Mouse (Mus musculus) CD8-positive naive resting alpha-beta T cell, adult 57 days (primary cell): ENCODE measurements around the gene F12. TPM values are rescaled to one million over a fixed set of nuclear protein-coding genes. Genes with fewer than 3 reads are reported as not detected.

Experiments used
- total RNA-seq: library from RNA; stranded (reverse); gene quantifications from one replicate; pipeline ENCODE4 v1.2.4, GENCODE M21; 2023

The F12 gene
- total RNA-seq, result 1.9 TPM

DNA sequence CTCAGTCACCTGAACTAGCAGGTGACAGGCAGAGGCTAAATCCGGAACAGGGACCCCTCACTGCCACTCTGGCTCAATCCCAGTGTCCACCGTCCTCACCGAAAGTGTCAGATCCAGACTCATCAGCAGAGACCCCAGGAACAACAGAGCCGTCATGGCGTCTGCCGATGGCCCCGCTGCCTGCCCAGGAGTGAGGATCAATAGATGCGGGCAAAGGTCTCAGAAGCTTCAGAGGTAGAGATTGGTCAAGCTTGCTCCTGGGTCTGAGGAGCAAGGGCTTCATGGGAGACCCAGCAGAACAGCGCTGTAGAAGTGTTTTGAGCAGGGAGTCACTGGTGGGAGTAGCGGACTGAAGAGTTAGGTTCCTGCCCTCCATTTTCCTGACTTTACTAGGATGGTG, at the start of gene F12:
Gene F12 (minus strand): TSS at position 181 of the 400 bp plus-strand sequence.

DNA sequence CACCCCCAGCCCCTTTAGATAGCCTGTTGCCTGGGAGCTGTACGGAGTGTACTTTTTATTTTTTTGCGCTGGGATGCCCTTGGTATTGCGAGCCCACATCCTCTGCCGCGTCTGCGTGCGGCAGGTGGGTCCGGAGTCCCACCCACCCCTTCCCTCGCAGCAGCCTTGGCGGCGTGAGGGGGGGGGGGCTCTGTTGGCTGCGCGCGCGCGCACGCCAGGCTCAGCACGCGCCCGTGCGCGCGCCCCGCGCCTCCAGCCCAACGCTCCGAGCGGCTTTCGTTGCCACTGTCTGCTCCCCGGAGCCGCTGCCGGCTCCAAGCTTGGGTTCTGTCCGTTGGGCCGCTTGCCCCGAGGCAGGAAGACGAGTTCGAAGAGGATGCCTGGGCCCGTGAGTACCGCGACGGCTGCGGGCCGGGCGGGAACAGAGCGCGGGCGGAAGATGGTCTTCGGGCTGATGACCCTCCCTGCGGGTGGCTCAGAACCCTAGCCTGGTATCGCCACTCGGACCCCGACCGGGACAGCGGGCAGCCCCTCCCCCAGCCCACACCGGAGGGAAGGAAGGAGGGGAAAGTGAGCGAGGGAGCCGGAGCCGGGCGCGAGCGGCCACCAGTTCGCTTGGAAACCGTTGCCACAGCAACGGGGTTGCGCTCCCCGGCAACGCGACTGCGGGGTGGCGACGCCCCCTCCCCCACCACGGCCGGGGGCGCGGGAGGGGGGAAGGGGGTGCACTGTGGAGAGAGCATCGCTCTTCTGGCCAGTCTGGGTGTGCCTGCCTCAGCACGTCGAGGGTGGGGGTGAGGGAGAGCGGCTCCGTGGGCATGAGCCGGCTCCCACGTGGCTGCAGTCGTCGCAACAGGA, 37.7 kb upstream of the F12 start, which contains the start of gene Prr7:
Gene Prr7 (plus strand): TSS at position 241 of the 858 bp plus-strand sequence.

DNA sequence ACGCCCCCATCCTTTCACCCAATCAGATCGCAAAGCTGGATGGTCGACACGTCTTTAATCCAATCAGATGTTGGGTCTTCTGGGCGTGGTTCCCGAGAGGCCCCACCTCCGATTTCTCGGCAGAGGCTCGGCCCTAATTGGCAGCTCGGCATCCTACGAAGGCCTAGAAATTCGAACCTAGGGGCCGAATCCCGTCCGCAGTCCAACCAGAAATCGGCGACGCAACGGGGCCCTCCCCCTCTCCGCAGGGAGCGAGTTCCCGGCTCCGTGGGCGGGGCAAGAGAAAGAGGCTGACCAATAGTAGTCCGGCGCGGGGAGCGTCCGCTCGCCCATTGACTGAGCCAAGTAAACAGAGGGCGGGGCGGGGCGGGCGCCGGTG, 18.3 kb upstream of the F12 start, which contains the start of gene Grk6:
Gene Grk6 (plus strand): TSS at position 136 of the 379 bp plus-strand sequence.

DNA sequence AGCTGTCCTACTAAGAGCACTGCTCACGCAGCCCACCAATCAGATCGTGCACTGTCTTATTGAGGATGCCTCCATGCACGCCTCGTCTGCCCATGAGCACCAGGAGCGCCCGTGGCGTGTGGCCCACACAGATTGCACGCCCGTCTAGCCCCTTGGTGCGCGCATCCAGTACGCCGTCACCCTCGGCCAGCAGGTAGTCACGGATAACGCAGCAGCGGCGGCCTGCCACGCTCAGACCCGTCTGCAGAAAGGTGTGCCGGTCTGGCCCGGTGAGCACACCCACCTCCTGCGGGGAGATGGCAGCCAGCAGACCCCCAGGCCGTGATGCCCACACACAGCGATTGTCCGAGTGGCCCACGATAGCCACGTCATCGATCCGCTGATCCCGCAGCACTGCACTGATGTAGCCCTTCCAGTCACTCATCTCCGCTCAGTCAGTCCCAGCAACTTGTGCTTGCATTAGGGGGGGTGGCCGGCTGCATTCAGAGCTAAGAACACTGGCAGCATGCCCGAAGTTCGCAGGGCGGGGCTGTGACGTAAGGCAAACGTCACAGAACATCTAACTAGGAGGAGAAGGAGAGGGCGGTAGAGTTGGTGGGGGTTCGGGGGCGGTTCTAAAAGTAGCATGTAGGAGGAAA, 11.7 kb downstream of the F12 start, which contains the start of gene Pfn3:
Gene Pfn3 (minus strand): TSS at position 490 of the 638 bp plus-strand sequence.

DNA sequence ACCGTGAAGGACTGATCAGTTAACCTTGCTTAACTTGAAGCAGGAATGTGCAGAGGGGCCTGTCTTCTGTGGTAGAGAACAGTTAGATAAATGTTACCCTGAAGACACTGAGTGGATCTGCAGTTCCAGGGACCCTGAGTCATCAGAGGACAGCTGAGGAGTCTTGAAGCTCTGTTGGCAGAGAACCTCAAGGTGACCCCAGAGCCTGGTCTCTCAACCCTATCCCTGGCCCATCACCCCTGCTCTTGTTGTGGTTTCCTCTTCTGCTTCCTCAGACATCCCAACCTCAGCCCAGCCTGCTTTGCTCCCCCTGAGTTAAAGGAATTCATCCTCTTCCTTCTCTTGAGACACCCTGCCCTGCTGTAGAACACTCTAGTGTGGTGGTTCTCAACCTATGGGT, 28.5 kb downstream of the F12 start, which contains the start of gene Slc34a1:
Gene Slc34a1 (plus strand): TSS at position 100 of the 400 bp plus-strand sequence.

DNA sequence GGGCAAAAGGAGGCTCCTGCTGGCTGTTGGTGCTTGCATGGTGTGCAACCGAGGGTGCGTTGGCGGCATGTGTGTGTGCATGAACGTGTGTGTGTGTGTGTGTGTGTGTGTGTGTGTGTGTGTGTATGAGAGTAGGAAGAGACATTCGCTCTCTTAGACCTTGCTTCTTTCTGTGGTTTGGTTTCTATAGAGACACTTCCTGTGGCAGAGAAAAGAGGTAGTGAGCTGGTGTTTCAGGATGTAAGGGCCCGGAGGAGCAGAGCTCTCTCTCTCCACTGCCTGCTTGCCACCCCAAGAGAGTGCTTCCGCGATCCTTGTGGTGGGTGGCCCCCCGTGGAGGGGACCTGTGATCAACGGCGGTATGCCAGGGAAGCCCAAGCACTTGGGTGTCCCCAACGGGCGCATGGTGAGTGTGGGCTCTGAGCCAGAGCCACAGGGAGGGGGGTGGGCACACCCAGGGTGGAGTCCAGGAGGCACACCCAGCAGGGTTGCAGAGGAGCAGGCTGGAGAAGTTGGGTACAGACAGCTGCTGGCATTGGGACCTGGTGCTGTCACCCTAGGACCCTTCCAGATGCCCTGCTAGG, 57.0 kb downstream of the F12 start, which contains the start of gene Rgs14:
Gene Rgs14 (plus strand): TSS at position 202 of the 584 bp plus-strand sequence.

Other genes starting within 250 kb of the F12 start
- 173 TPM for gene Nsd1, start 217.0 kb downstream of the F12 start, total RNA-seq
- gene Prelid1, start 106.3 kb downstream of the F12 start, total RNA-seq, result 131 TPM
- 51.4 TPM for gene Rab24, start 104.8 kb downstream of the F12 start, total RNA-seq
- gene Mxd3, start 97.0 kb downstream of the F12 start, total RNA-seq, result 0.40 TPM
- gene Lman2, start 64.0 kb downstream of the F12 start, total RNA-seq, result 105 TPM
- 73.8 TPM for gene Rgs14, start 57.1 kb downstream of the F12 start, total RNA-seq
- gene Slc34a1, start 28.6 kb downstream of the F12 start, total RNA-seq, result not detected
- not detected for gene Pfn3, start 11.6 kb downstream of the F12 start, total RNA-seq
- 432 TPM for gene Grk6, start 18.3 kb upstream of the F12 start, total RNA-seq
- gene Prr7, start 37.5 kb upstream of the F12 start, total RNA-seq, result 43.9 TPM
- 0.34 TPM for gene Dbn1, start 61.3 kb upstream of the F12 start, total RNA-seq
- 7.9 TPM for gene Pdlim7, start 86.9 kb upstream of the F12 start, total RNA-seq
- 17.9 TPM for gene Dok3, start 102.5 kb upstream of the F12 start, total RNA-seq
- gene Ddx41, start 109.9 kb upstream of the F12 start, total RNA-seq, result 74.7 TPM
- 177 TPM for gene Fam193b, start 144.3 kb upstream of the F12 start, total RNA-seq
- gene Tmed9, start 146.9 kb upstream of the F12 start, total RNA-seq, result 100 TPM
- 39.6 TPM for gene B4galt7, start 173.1 kb upstream of the F12 start, total RNA-seq
- 18.8 TPM for gene Caml, start 196.2 kb upstream of the F12 start, total RNA-seq
- gene Ddx46, start 208.2 kb upstream of the F12 start, total RNA-seq, result 96.0 TPM